Mouse (Mus musculus) midbrain, embryonic 13.5 days (tissue): ENCODE measurements around the gene Vmn1r169. TPM values are rescaled to one million over a fixed set of nuclear protein-coding genes. Genes with fewer than 3 reads are reported as not detected.
"Not testable (repeated sequence)": the region's sequence is repeated elsewhere in the genome, so short reads cannot be mapped to it uniquely, and the experiment has no call there.

ENCODE experiments used
- ATAC-seq: fragments of 200-750 bp; cut with Nextera tagmentation; 2 replicates; pipeline ENCODE4 v1.8.0; 2017; ENCODE audit warnings: mild to moderate bottlenecking, moderate TSS enrichment, moderate library complexity
- H3K27ac ChIP-seq: fragments of 300-500 bp; sonication (generic); 2 replicates; pipeline ENCODE4 v1.5.1; 2015; ENCODE audit warnings: inconsistent platforms, mild to moderate bottlenecking, moderate library complexity
- H3K27me3 ChIP-seq: fragments of 300-500 bp; sonication (generic); 2 replicates; pipeline ENCODE4 v1.6.1; 2015; ENCODE audit warnings: mild to moderate bottlenecking, inconsistent platforms
- H3K36me3 ChIP-seq: fragments of 300-500 bp; sonication (generic); 2 replicates; pipeline ENCODE4 v1.6.1; 2015; ENCODE audit warnings: mild to moderate bottlenecking, inconsistent platforms
- H3K4me1 ChIP-seq: fragments of 300-500 bp; sonication (generic); replicated peaks from 2 replicates; pipeline ENCODE4 v1.6.1; 2015; ENCODE audit warnings: inconsistent platforms
- H3K4me2 ChIP-seq: fragments of 300-500 bp; sonication (generic); replicated peaks from 2 replicates; pipeline ENCODE4 v1.6.1; 2015; ENCODE audit warnings: moderate library complexity, mild to moderate bottlenecking, inconsistent platforms
- H3K4me3 ChIP-seq: fragments of 300-500 bp; sonication (generic); replicated peaks from 2 replicates; pipeline ENCODE4 v1.5.1; 2015; ENCODE audit warnings: mild to moderate bottlenecking, inconsistent platforms
- H3K9ac ChIP-seq: fragments of 300-500 bp; sonication (generic); replicated peaks from 2 replicates; pipeline ENCODE4 v1.6.1; 2015; ENCODE audit warnings: mild to moderate bottlenecking, inconsistent platforms
- H3K9me3 ChIP-seq: fragments of 300-500 bp; sonication (generic); 2 replicates; pipeline ENCODE4 v1.6.1; 2016; ENCODE audit warnings: mild to moderate bottlenecking, inconsistent platforms
- WGBS: fragments of 180-500 bp; shearing (Covaris S2); methylation state at CpG from one replicate; pipeline ENCODE4 v1.1.7; 2015; 5-methylcytosine and 5-hydroxymethylcytosine counted together
- polyA plus RNA-seq: library from polyadenylated mRNA; unstranded; fragments of >200 nt; fragmentation: Nextera tagmentation; extraction: Ambion mirVana; gene quantifications from 2 replicates; pipeline ENCODE4 v1.2.1, GENCODE M21; 2015

Gene Vmn1r169
- not detected in 2 replicates for polyA plus RNA-seq

GRCm38 (mm10) chr7:23575226-23575625 lies at the start of gene Vmn1r169:
TSS of gene Vmn1r169 (plus strand) at chr7:23575526.
- not testable (repeated sequence) for H3K4me2 ChIP-seq, H3K36me3 ChIP-seq, ATAC-seq, H3K27ac ChIP-seq, H3K9ac ChIP-seq, H3K4me3 ChIP-seq, H3K4me1 ChIP-seq, H3K27me3 ChIP-seq
- peaks cover 13% of the 10 kb centered on the region; the same call in 1 of the 2 replicates for H3K9me3 ChIP-seq
- WGBS, result 76% methylated on average over 1 of the region's 2 CpGs

DNA sequence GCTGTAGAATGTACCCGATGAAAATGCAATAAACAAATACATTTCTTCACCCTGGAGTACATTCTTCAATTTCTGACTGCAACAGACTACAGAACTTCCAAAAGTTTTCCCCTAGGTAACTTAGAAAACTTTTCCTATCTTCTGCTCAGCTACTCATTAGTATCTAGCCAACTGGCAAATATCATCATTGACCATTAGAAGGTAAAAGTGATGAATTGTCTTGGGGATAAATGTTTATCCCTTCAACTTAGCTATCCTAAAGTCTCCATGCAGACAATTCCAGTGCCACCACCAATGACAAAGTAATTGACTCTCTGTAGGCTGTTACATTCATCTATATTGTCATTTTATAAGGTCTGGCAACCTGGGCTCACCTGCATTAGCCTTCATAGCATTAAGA lies 35.9 kb upstream of the Vmn1r169 start, which contains the start of gene Vmn1r168:
Vmn1r168 (plus strand) TSS at position 301 of the 400 bp plus-strand sequence.
- not testable (repeated sequence) for H3K36me3 ChIP-seq, H3K27me3 ChIP-seq, H3K4me1 ChIP-seq, H3K27ac ChIP-seq, H3K4me3 ChIP-seq, ATAC-seq, H3K9ac ChIP-seq, H3K4me2 ChIP-seq
- no CpG with 5 or more reads among the region's 1 CpGs for whole genome bisulfite sequencing
- H3K9me3 ChIP-seq, result peaks cover 16% of the 10 kb centered on the region; the same call in 1 of the 2 replicates

GRCm38 (mm10) chr7:23605875-23606274 lies 30.5 kb downstream of the Vmn1r169 start, which contains the start of gene Vmn1r170:
TSS of gene Vmn1r170 (plus strand) at chr7:23606175.
- not testable (repeated sequence) for ATAC-seq
- 29% methylated on average over 1 of the region's 1 CpGs for WGBS
- peaks cover 11% of the 10 kb centered on the region for H3K9me3 ChIP-seq

More at GRCm38 (mm10) chr7:23605875-23606274, 30.5 kb downstream of the Vmn1r169 start, which contains the start of gene Vmn1r170:
- not testable (repeated sequence) for H3K36me3 ChIP-seq, H3K4me1 ChIP-seq, H3K9ac ChIP-seq, H3K27me3 ChIP-seq, H3K4me3 ChIP-seq, H3K4me2 ChIP-seq, H3K27ac ChIP-seq

Other genes starting within 250 kb of the Vmn1r169 start
- gene Nlrp5, start 189.6 kb upstream of the Vmn1r169 start, polyA plus RNA-seq, result not detected in 2 replicates
- not detected in 2 replicates for gene Vmn1r167, start 68.3 kb upstream of the Vmn1r169 start, polyA plus RNA-seq
- gene Vmn1r168, start 35.8 kb upstream of the Vmn1r169 start, polyA plus RNA-seq, result not detected in 2 replicates
- gene Vmn1r170, start 30.6 kb downstream of the Vmn1r169 start, polyA plus RNA-seq, result not detected in 2 replicates
- gene Vmn1r171, start 55.2 kb downstream of the Vmn1r169 start, polyA plus RNA-seq, result not detected in 2 replicates
- gene Vmn1r172, start 82.8 kb downstream of the Vmn1r169 start, polyA plus RNA-seq, result not detected in 2 replicates
- gene Vmn1r173, start 125.2 kb downstream of the Vmn1r169 start, polyA plus RNA-seq, result not detected in 2 replicates
- gene Vmn1r174, start 176.7 kb downstream of the Vmn1r169 start, polyA plus RNA-seq, result not detected in 2 replicates
- gene Vmn1r175, start 235.1 kb downstream of the Vmn1r169 start, polyA plus RNA-seq, result not detected in 2 replicates